Mouse (Mus musculus) heart, postnatal 0 days (tissue): ENCODE results near the gene Alms1.

Experiments
- CTCF ChIP-seq: IDR thresholded peaks from 2 replicates; pipeline ENCODE4 v1.5.1; 2016; ENCODE audit warnings: antibody characterized with exemption, control low read depth, low read depth
- EP300 ChIP-seq: IDR thresholded peaks from 2 replicates; pipeline ENCODE4 v1.6.1; 2016; ENCODE audit warnings: antibody characterized with exemption, low read depth

DNA sequence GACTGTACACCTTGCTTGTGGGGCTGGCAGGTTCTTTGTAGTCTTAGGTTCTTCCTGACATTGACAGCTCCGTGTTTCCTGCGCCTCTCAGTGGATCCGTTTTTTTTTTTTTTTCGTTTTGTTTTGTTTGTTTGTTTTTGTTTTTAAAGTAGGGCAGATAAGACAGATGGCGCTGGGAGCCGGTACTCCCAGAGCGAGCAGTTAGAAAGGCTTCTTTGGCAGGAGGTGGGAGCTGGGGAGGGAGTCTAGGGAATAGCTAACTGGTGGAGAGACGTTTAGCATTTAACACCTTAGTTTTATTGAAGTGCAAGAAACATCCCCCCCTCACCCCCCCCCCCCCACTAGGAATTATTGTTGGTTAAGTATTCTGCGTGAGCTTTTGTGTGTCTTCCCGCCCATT lies 833 bp downstream of the Alms1 start:
- TF ChIP-seq CTCF: no peak
- no peak for TF ChIP-seq EP300
